Mouse (Mus musculus) MEL (cell line): ENCODE data around the gene Fam114a2. TPM values are rescaled to one million over a fixed set of nuclear protein-coding genes. Genes with fewer than 3 reads are reported as not detected.

Source experiments
- DNase-seq: peaks from one replicate; pipeline ENCODE4 v3.0.0; 2011; ENCODE audit warnings: low read depth, low spot score
- H3K27ac ChIP-seq: 2 replicates; pipeline ENCODE4 v1.5.1; 2012; ENCODE audit warnings: low read depth, mild to moderate bottlenecking, control low read depth, low read length, moderate library complexity; ENCODE audit not compliant: control insufficient read depth
- H3K27me3 ChIP-seq, 2 experiments: fragments of 150-350 bp in 1 of 2; sonication (generic) in 1 of 2; 2 replicates each; pipeline ENCODE4 v1.6.1; 2012; ENCODE audit warnings: low read length in 2 of 2, mild to moderate bottlenecking in 2 of 2, improper control_type of control experiment in 1 of 2, moderate library complexity in 1 of 2; ENCODE audit not compliant: insufficient read depth in 2 of 2, control insufficient read depth in 1 of 2
- H3K36me3 ChIP-seq, 2 experiments: 2 replicates each; pipeline ENCODE4 v1.6.1; 2012 to 2014; ENCODE audit warnings: low read length in 2 of 2, improper control_type of control experiment in 1 of 2, inconsistent platforms in 1 of 2, mild to moderate bottlenecking in 1 of 2; ENCODE audit not compliant: insufficient read depth in 2 of 2, control insufficient read depth in 1 of 2
- H3K4me1 ChIP-seq, 2 experiments: fragments of 150-350 bp in 1 of 2; sonication (generic) in 1 of 2; 2 replicates each; pipeline ENCODE4 v1.6.1; 2012; ENCODE audit warnings: low read length in 2 of 2, improper control_type of control experiment in 1 of 2, mild to moderate bottlenecking in 1 of 2; ENCODE audit not compliant: insufficient read depth in 2 of 2, control insufficient read depth in 1 of 2
- H3K4me3 ChIP-seq, 2 experiments: fragments of 150-350 bp in 1 of 2; sonication (generic) in 1 of 2; 2 replicates each; pipeline ENCODE4 v1.5.1; 2012; ENCODE audit warnings: low read depth in 2 of 2, low read length in 2 of 2, mild to moderate bottlenecking in 2 of 2, moderate library complexity in 2 of 2, control low read depth in 1 of 2, improper control_type of control experiment in 1 of 2; ENCODE audit not compliant: control insufficient read depth in 1 of 2, insufficient read depth in 1 of 2
- H3K79me2 ChIP-seq: 2 replicates; pipeline ENCODE4 v1.6.1; 2012; ENCODE audit warnings: mild to moderate bottlenecking, low read length, moderate library complexity; ENCODE audit not compliant: control insufficient read depth, poor library complexity, insufficient read depth
- H3K9ac ChIP-seq: 2 replicates; pipeline ENCODE4 v1.6.1; 2012; ENCODE audit warnings: low read depth, mild to moderate bottlenecking, control low read depth, low read length, moderate library complexity; ENCODE audit not compliant: control insufficient read depth, poor library complexity, severe bottlenecking
- H3K9me3 ChIP-seq: fragments of 150-350 bp; sonication (generic); replicated peaks from 2 replicates; pipeline ENCODE4 v1.6.1; 2012; ENCODE audit warnings: mild to moderate bottlenecking, low read length, improper control_type of control experiment, moderate library complexity; ENCODE audit not compliant: insufficient read depth
- BHLHE40 ChIP-seq: IDR thresholded peaks from 2 replicates; pipeline ENCODE4 v1.6.1; 2012; ENCODE audit warnings: low read depth, mild to moderate bottlenecking, inconsistent platforms, low read length, improper control_type of control experiment, borderline replicate concordance
- CHD1 ChIP-seq: IDR thresholded peaks from 2 replicates; pipeline ENCODE4 v1.6.1; 2012; ENCODE audit warnings: low read depth, mild to moderate bottlenecking, inconsistent platforms, low read length, improper control_type of control experiment
- CTCF ChIP-seq, 3 experiments: IDR thresholded peaks in 2 of 3; conservative IDR thresholded peaks in 1 of 3; 2 replicates each; pipeline ENCODE4 v1.5.1; 2011 to 2012; ENCODE audit warnings: low read length in 3 of 3, low read depth in 2 of 3, mild to moderate bottlenecking in 2 of 3, improper control_type of control experiment in 1 of 3, inconsistent platforms in 1 of 3, mixed read lengths in 1 of 3, moderate library complexity in 1 of 3; ENCODE audit not compliant: control insufficient read depth in 1 of 3, insufficient read depth in 1 of 3, poor library complexity in 1 of 3, severe bottlenecking in 1 of 3
- E2F4 ChIP-seq: IDR thresholded peaks from 2 replicates; pipeline ENCODE4 v1.6.1; 2011; ENCODE audit warnings: low read depth, low read length, improper control_type of control experiment, borderline replicate concordance
- ELF1 ChIP-seq: IDR thresholded peaks from 2 replicates; pipeline ENCODE4 v1.6.1; 2014; ENCODE audit warnings: low read depth, mild to moderate bottlenecking, inconsistent platforms, low read length, improper control_type of control experiment, moderate library complexity
- EP300 ChIP-seq, 2 experiments: IDR thresholded peaks; 2 replicates each; pipeline ENCODE4 v1.6.1; 2011; ENCODE audit warnings: improper control_type of control experiment in 2 of 2, low read length in 2 of 2, low read depth in 1 of 2, mild to moderate bottlenecking in 1 of 2
- ETS1 ChIP-seq: IDR thresholded peaks from 2 replicates; pipeline ENCODE4 v1.6.1; 2012; ENCODE audit warnings: low read depth, mild to moderate bottlenecking, inconsistent platforms, low read length, improper control_type of control experiment, moderate library complexity
- JUND ChIP-seq: IDR thresholded peaks from 2 replicates; pipeline ENCODE4 v1.6.1; 2011; ENCODE audit warnings: low read depth, mild to moderate bottlenecking, improper control_type of control experiment, low read length
- KAT2A ChIP-seq: conservative IDR thresholded peaks from 2 replicates; pipeline ENCODE4 v1.6.1; 2012; ENCODE audit warnings: low read depth, low read length, improper control_type of control experiment, inconsistent platforms
- MAZ ChIP-seq: IDR thresholded peaks from 2 replicates; pipeline ENCODE4 v1.6.1; 2012; ENCODE audit warnings: low read depth, mild to moderate bottlenecking, inconsistent platforms, low read length, improper control_type of control experiment
- MEF2A ChIP-seq: IDR thresholded peaks from 2 replicates; pipeline ENCODE4 v1.6.1; 2014; ENCODE audit warnings: low read depth, mild to moderate bottlenecking, inconsistent platforms, low read length, improper control_type of control experiment; ENCODE audit not compliant: poor library complexity, insufficient replicate concordance, severe bottlenecking; ENCODE audit errors: extremely low read depth
- MXI1 ChIP-seq: IDR thresholded peaks from 2 replicates; pipeline ENCODE4 v1.6.1; 2011; ENCODE audit warnings: mild to moderate bottlenecking, low read depth, low read length, improper control_type of control experiment
- MYB ChIP-seq: IDR thresholded peaks from 2 replicates; pipeline ENCODE4 v1.6.1; 2011; ENCODE audit warnings: mild to moderate bottlenecking, low read depth, low read length, improper control_type of control experiment
- MYC ChIP-seq: IDR thresholded peaks from 2 replicates; pipeline ENCODE4 v1.6.1; 2011; ENCODE audit warnings: low read depth, mild to moderate bottlenecking, low read length, improper control_type of control experiment, moderate library complexity
- NRF1 ChIP-seq: IDR thresholded peaks from 2 replicates; pipeline ENCODE4 v1.6.1; 2014; ENCODE audit warnings: low read depth, mild to moderate bottlenecking, inconsistent platforms, low read length, improper control_type of control experiment, moderate library complexity; ENCODE audit not compliant: poor library complexity, insufficient read depth, severe bottlenecking
- POLR2AphosphoS2 ChIP-seq: IDR thresholded peaks from 2 replicates; pipeline ENCODE4 v1.6.1; 2011; ENCODE audit warnings: low read length, improper control_type of control experiment
- RCOR1 ChIP-seq: IDR thresholded peaks from 2 replicates; pipeline ENCODE4 v1.6.1; 2012; ENCODE audit warnings: low read depth, mild to moderate bottlenecking, inconsistent platforms, low read length, improper control_type of control experiment
- SIN3A ChIP-seq: IDR thresholded peaks from 2 replicates; pipeline ENCODE4 v1.6.1; 2012; ENCODE audit warnings: low read length, improper control_type of control experiment, inconsistent platforms
- SMC3 ChIP-seq: IDR thresholded peaks from 2 replicates; pipeline ENCODE4 v1.6.1; 2011; ENCODE audit warnings: low read depth, low read length, improper control_type of control experiment
- TAL1 ChIP-seq: IDR thresholded peaks from 2 replicates; pipeline ENCODE4 v1.6.1; 2012; ENCODE audit warnings: mild to moderate bottlenecking, inconsistent platforms, low read length, moderate library complexity, mixed read lengths
- TBP ChIP-seq: IDR thresholded peaks from 2 replicates; pipeline ENCODE4 v1.8.0; 2011; ENCODE audit warnings: low read depth, low read length, improper control_type of control experiment
- UBTF ChIP-seq: IDR thresholded peaks from 2 replicates; pipeline ENCODE4 v1.6.1; 2012; ENCODE audit warnings: low read depth, mild to moderate bottlenecking, inconsistent platforms, low read length, improper control_type of control experiment, moderate library complexity, borderline replicate concordance; ENCODE audit not compliant: insufficient read depth
- USF2 ChIP-seq, 2 experiments: IDR thresholded peaks; 2 replicates each; pipeline ENCODE4 v1.6.1; 2011 to 2012; ENCODE audit warnings: improper control_type of control experiment in 2 of 2, low read length in 2 of 2, borderline replicate concordance in 1 of 2, inconsistent platforms in 1 of 2, low read depth in 1 of 2, mild to moderate bottlenecking in 1 of 2; ENCODE audit not compliant: insufficient read depth in 1 of 2
- ZC3H11A ChIP-seq: IDR thresholded peaks from 2 replicates; pipeline ENCODE4 v1.6.1; 2012; ENCODE audit warnings: low read depth, mild to moderate bottlenecking, inconsistent platforms, low read length, improper control_type of control experiment
- ZKSCAN1 ChIP-seq: IDR thresholded peaks from 2 replicates; pipeline ENCODE4 v1.6.1; 2012; ENCODE audit warnings: low read depth, mild to moderate bottlenecking, inconsistent platforms, low read length, improper control_type of control experiment, moderate library complexity
- ZNF384 ChIP-seq: IDR thresholded peaks from 2 replicates; pipeline ENCODE4 v1.6.1; 2012; ENCODE audit warnings: low read depth, mild to moderate bottlenecking, inconsistent platforms, low read length, improper control_type of control experiment
- polyA plus RNA-seq, 2 experiments: library from polyadenylated mRNA; stranded (reverse) in 1 of 2; unstranded in 1 of 2; fragments of >175 nt in 1 of 2; fragments of >200 nt in 1 of 2; gene quantifications; 2 replicates each; pipeline versions ENCODE4 v1.2.1 to v1.2.4; 2012; ENCODE audit warnings: low replicate concordance in 2 of 2, low read depth in 1 of 2; ENCODE audit not compliant: insufficient read length in 2 of 2, insufficient read depth in 1 of 2, missing spikeins in 1 of 2
- total RNA-seq: library from RNA; depleted of rRNA; stranded (reverse); fragments of 300-350 nt; gene quantifications from 2 replicates; pipeline ENCODE4 v1.2.3, GENCODE M21; 2012

The Fam114a2 gene
- total and polyA plus RNA-seq, 3 experiments: 39.5 to 42.3 TPM; not detected in 1

DNA sequence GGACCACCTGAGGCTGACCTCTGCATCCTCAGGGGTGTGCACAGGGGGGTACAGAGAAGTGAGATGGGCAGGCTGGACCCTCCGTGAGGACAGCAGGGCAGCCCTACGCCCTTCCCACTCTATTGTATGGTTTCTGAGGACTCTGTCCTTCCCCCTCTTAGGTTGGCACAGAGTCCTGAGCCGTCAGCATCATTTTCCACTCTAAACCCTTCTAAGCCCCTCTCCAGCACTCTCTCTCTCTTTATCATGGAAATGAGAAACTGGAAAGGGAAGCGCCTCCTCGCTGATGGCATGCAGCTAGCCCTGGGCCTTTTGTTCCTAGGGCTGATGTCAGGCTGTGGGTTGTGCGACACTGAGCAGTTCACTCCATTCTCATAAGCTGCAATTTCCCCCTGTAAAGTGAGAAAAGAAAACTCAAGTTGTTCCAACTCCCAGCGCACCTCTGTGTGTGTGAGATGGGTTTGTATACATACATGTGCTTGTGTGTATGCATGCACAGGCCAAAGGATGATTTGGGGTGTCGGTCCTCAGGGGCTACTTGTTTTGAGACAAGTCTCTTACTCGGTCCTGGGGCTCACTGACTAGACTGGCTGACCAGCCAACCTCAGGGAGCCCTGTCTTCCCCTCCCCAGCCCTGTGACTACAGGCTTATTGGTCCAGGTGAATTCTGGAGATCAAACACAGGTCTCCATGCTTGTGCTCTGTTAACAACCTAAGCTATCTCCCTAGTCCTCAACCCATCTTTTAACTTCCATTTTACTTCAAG lies 34.8 kb upstream of the Fam114a2 start:
- Histone ChIP-seq H3K4me3 (no peak overlapping the region), H3K9ac (no peak overlapping the region), H3K79me2 (no peaks in the 10 kb centered on the region), H3K27ac (no peak overlapping the region), H3K36me3 (no peaks in the 10 kb centered on the region), H3K27me3 (no peaks in the 10 kb centered on the region), H3K9me3 (no peaks in the 10 kb centered on the region), H3K4me1 (no peaks in the 10 kb centered on the region)
- no peak for DNase-seq
- TF ChIP-seq MXI1 (no peak), ZKSCAN1 (no peak), NRF1 (no peak), CTCF (IDR thresholded peaks at IDR 0.05 in 2 of 3, conservative IDR thresholded peaks at IDR 0.05 in 1 of 3; ENCODE audit: control insufficient read depth in 1 of 3, insufficient read depth in 1 of 3, low read depth in 2 of 3, low read length in 3 of 3, poor library complexity in 1 of 3, severe bottlenecking in 1 of 3) (no peak), BHLHE40 (no peak), ZC3H11A (no peak), ELF1 (no peak), TBP (no peak), CHD1 (no peak), MYC (no peak), ETS1 (no peak), JUND (no peak), MEF2A (no peak), MYB (no peak), POLR2AphosphoS2 (no peak), USF2 (IDR thresholded peaks at IDR 0.05; ENCODE audit: borderline replicate concordance in 1 of 2, insufficient read depth in 1 of 2, low read depth in 1 of 2, low read length in 2 of 2) (no peak)

DNA sequence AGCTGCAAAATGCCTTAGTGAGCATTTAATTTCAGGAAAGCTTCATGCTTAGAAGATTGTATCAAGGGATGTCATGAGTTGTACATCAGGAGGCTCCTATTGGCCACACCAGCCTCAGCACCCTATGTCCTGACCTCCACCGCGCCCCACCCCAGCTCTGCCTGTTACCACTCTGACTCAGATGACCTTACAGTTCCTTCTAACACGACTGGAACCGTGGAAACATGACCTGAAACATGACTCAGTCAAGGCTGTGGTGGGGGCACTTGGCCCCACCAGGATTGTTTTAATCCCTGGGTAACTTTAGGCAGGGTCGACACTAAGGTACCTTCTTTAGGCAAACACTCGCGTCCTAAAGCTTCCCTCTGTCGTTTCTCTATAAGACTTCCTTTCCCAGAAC lies 32.6 kb upstream of the Fam114a2 start:
- Histone ChIP-seq H3K36me3 (no peaks in the 10 kb centered on the region), H3K27ac (no peak overlapping the region), H3K9ac (no peak overlapping the region), H3K4me1 (no peaks in the 10 kb centered on the region), H3K4me3 (no peak overlapping the region), H3K9me3 (no peaks in the 10 kb centered on the region), H3K79me2 (no peaks in the 10 kb centered on the region), H3K27me3 (no peaks in the 10 kb centered on the region)
- TF ChIP-seq CHD1: no peak
- TF ChIP-seq TAL1: no peak
- no peak for TF ChIP-seq E2F4
- TF ChIP-seq CTCF (IDR thresholded peaks at IDR 0.05 in 2 of 3, conservative IDR thresholded peaks at IDR 0.05 in 1 of 3; ENCODE audit: control insufficient read depth in 1 of 3, insufficient read depth in 1 of 3, low read depth in 2 of 3, low read length in 3 of 3, poor library complexity in 1 of 3, severe bottlenecking in 1 of 3): no peak
- TF ChIP-seq TBP: no peak
- no peak for TF ChIP-seq KAT2A
- TF ChIP-seq UBTF: no peak
- no peak for TF ChIP-seq ELF1
- TF ChIP-seq SIN3A: no peak
- TF ChIP-seq USF2 (IDR thresholded peaks at IDR 0.05; ENCODE audit: borderline replicate concordance in 1 of 2, insufficient read depth in 1 of 2, low read depth in 1 of 2, low read length in 2 of 2): no peak
- no peak for TF ChIP-seq RCOR1
- TF ChIP-seq EP300 (IDR thresholded peaks at IDR 0.05; ENCODE audit: low read depth in 1 of 2, low read length in 2 of 2): no peak
- TF ChIP-seq MAZ: no peak
- no peak for TF ChIP-seq NRF1
- no peak for TF ChIP-seq ZNF384
- no peak for TF ChIP-seq SMC3
- DNase-seq: no peak
